Mouse (Mus musculus): ENCODE measurements around the gene Entpd5.
"Not testable (repeated sequence)": the region's sequence is repeated elsewhere in the genome, so short reads cannot be mapped to it uniquely, and the experiment has no call there.

Gene Entpd5

DNA sequence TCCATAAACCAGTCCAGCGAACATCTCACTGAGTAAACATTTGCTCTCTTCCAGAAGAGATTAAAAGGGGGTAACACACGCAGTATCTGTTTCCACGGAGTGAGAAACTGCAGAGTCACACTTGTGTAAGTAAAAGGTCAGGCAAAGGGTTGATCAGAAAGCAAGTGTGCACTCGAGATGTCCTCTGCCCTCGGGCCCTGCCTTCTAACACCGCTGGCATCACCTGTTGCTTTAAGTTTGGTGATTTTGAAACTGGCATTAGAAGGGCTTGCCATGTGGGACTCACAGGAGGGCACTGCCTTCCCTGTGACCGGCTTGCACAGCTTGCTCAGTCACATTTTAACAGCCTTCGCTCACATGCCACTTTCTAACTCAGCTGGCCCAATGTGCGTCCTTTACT, 9.2 kb downstream of the Entpd5 start:
- no peak for DNase-seq (ENCODE audit: low read depth in 2 of 2, low spot score in 2 of 2)

DNA sequence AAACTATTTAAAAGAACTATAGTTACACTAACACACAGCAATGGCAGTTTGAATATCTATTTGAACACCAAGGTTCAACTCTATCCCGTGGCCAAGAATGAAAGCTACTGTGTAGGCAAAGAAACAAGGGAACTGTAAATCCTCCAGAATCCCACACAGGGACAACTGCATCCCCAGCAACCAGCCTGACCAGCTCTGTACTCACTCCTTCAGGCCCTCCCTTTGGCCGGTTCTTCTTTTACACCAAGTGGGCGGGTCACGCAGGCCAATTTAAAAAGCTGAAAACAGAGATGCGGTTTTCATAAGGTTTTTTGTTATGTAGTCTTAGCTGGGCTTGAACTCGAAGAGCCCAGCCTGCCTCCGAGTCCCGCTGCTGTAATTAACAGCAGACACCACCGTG, 9.7 kb downstream of the Entpd5 start:
- DNase-seq (ENCODE audit: low read depth in 2 of 2, low spot score in 2 of 2) = no peak

DNA sequence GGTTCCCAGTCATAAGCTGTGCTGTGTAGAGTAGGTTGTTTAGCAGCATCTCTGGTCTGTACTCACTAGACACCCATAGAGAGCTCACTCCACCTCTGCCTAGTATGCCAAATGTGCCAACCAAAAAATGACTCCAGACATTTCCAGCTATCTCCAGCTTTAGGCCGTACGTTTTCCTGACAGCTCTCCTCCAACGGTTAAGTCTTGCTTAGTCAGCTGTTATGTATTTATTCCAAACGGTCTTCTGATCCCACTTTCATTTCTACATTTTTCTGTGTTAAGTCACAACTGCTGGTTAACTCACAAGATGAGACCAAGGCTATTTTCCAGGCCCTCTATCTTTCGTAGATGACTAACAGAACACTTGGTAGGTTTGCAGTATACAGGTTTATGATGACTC, 10.2 kb downstream of the Entpd5 start:
- no peak for DNase-seq (ENCODE audit: low read depth in 2 of 2, low spot score in 2 of 2)

DNA sequence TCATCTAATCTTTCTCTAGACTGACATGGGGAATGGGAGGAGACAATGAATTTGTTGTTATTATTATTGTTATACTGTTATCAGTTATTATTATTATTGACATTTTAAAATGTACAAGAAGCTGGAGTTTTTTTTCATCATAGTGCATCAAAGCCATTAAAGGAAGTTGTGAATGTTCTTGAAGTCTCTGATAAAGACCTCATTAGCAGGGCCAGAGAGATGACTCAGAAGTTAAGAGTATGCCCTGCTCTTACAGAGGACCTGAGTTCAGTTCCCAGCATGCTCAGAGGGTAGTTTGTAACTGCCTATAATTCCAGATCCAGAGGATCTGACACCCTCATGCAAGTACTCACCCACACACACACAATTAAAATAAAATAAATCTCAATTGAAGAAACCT, 11.1 kb downstream of the Entpd5 start:
- no peak for DNase-seq (ENCODE audit: low read depth in 2 of 2, low spot score in 2 of 2)

DNA sequence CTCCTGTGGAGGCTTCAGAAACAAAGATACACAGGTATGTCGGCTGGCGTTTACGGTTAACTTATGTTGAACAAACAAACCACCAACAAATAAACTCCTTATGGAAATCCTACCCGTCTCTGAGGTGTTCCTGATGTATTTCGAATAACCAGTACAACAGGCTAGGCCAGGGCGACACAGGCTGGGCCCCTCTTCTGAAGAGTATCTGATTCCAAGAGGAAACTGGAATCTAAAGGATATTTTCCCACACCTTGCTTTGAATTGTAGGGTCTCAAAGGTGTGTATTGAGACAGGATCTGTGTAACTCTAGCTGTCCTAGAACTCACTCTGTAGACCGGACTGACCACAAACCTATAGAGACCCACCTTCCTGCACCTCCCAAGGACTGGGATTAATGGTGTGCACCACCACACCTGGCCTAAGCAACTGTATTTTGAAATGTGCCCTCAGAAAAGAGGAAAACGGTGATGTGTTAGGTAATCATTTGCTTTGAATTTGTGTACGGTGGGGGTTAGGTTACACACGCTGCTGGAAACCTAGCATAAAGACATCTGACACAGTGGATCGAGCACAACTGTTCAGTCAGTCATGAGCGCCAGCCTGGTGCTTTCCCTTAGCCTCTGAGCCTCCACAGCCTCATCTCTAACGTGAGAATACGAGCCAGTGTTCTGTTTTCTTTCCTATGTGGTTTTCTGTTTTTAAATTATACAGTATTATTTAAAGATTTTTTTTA, 11.7 kb downstream of the Entpd5 start:
- DNase-seq (ENCODE audit: low read depth in 2 of 2, low spot score in 2 of 2) = no peak

DNA sequence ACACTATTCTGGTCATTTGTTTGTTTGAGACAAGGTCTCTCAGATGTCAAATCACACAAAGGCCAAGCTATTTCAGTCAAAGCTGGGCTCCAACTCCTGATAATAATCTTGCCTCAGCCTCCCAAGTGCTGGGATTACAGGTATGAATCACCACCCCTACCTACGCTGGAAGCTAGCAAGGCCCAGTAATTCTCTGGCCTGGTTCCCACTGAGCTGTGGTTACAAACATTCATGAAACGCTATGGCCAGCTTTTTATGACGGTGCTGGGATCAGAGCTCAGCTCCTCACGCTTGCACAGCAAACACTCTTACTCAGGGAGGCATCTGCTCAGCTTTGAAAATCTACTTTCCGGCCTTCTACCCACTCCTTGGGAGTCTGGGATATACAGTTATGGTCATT, 15.0 kb downstream of the Entpd5 start:
- no peak for DNase-seq (ENCODE audit: low read depth in 2 of 2, low spot score in 2 of 2)

DNA sequence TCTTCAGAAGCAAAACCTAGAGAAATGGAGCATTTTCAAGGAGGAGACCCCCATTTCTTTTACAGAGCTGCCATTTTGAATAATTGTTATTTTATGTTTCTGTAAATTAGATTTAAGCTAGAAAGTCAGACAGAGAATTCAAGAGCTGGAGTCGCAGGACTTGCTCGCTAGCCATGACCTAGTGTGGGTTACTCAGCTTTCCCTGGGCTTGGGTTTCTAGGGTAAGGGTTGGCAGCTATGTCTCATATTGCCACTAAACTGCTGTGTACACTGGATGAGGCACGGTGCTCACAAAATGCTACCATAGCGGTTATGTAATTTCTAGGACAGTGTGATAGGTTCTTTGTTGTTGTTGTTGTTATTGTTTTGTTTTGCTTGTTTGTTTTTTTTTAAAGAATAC, 16.1 kb downstream of the Entpd5 start:
- DNase-seq (ENCODE audit: low read depth in 2 of 2, low spot score in 2 of 2) = no peak

DNA sequence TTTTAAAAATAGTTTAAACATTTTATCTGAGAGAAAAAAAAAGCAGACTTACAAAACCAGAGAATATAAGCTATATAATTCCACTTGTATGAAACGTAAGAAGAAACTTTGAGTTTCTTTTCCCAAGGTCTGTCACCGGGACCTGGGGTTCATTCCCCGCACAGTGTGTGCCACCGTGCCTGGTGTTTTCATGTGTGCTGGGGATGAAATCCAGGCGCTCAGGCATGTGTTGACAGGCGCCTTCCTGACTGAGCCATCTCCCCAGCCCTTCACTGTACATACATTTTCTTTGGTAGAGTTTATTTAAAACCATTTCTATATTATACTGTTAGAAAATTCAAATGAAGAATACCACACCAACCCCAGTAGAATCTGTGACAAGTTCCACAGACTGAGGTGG, 18.5 kb downstream of the Entpd5 start:
- DNase-seq (ENCODE audit: low read depth in 2 of 2, low spot score in 2 of 2) = no peak

DNA sequence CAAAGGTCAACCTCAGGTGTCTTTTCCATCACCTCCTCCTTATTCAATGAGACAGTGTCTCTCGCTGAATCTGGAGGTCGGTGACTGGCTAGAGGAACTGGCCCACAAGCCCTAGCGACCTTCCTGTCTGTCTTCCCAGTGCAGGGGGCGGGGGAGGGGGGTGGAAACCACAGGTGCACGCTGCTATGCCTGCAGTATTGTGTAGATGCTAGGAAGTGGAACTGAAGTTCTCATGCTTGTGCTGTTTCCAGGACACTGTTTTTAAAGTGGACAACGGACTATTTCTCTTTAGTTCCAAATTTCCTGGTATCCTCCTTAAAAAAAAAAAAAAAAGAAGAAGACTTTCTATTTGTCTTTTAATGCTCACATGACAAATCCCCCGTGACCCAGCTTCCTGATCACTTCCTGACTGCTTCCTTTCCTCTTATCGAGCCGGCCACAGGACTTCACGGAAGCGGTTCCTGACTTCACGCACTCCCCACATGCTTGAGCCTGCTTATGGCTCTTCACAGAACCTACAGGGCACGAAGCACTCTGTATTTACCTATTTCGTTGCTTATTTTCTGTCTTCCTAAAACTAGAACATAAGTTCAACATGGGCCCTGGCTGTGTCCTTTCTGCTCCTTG, 19.9 kb downstream of the Entpd5 start:
- DNase-seq (ENCODE audit: low read depth in 2 of 2, low spot score in 2 of 2) = no peak

DNA sequence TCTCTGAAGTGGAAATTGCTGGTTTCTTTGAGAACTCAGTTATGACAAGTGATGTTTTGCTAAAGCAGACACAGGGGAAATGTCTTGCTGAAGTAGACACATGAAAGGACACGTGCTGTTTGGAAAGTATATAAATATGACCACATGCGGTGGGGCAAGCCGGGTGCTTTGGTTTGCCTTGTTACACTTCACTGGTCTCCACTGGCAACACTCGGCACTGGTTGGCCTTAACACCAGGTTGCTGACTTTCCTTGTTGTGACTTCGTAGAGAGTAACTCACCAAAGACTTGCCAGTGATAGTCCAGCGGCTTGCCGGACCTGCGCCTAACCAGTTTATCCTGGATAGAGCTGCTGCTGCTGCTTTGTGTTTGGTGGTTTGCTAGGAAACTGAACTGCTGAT, 20.7 kb downstream of the Entpd5 start:
- no peak for DNase-seq (ENCODE audit: low read depth in 2 of 2, low spot score in 2 of 2)

DNA sequence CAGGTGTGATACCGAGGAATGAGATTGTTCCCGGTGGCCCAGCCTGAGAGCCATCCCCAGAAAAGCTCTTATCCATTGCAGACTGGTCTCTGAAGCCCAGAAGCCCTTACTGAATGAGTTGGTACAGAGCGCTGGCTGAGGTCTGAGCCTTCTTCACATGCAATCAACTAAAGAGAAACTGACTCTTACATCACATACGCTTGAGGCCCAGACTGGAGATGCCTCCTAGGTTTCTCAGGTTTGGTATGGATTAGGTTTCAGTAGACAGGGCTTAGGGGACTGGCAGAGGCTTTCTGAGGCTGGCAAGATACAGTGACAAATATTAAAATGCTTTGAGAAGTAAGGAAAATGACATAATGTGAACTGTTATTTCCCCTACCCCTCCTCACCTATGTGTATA, 23.4 kb downstream of the Entpd5 start:
- DNase-seq (ENCODE audit: low read depth in 2 of 2, low spot score in 2 of 2) = no peak

DNA sequence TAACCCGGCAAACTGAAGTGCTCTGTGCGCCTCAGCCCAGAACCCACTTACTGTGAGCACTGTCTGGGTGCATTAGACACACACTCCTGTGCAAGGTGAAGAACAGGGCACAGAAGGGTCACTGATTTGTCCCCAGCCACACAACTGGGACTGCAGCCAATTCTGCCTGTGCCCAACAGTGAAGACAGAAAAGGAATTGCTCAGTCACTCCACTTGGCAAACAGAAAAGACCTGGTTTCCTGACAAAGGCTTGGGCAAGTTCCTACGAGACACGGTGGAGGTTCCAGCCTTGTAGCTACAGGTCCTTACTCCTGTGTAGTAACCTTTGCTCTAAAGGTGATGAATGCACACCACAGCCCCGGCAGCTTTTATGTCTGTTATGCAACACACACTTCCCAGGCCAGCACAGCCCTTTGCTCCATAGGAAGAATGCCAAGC, 24.2 kb downstream of the Entpd5 start:
- DNase-seq (ENCODE audit: low read depth in 2 of 2, low spot score in 2 of 2) = no peak

DNA sequence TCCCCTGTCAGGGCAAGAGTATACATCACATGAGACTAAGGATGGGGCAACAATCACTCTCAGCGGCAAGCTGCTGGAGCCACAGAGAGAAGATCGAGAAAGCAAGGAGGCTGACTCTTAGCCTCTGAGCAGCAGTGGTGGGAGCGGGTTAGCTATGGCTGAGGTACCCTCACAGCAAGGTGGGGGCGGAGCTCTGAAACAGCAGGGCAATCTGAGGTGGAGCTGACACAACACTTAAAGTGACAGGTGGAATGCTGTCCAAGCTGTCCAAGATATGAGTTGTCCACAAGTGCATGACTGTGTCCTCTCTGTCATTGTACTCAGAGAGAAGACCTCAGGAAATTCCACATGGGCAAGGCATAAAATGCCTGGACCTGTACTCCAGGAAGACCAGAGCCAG, 26.5 kb downstream of the Entpd5 start:
- no peak for DNase-seq (ENCODE audit: low read depth in 2 of 2, low spot score in 2 of 2)

DNA sequence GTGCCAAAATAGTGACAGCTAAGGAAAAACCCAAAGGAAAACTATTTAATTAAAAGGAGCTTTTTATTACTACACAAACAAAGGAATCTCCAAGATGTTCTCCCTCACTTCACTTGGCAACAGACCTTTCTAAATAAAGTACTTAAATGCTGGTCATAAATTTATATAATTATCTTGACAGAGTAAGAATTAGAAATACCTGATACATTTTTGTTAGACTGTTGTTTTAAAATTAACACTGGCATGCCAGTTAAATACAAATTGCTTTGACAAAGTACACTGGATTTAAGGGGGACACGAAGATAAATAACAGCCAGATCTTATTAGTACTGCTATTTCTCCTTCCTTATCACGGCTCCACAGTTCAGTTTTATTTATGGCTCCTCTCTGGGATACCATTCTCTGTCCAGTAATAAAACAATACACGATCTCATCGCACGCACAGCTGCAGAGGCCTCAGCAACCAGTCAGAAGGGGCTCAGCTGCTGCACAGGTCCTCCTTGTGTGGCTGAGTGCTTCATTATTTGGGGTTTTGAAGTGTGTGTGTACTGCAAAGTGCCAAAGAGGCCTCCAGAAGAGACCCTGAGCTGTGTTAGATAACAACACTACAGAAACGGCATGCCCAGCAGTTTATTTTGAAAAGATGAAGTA, 34.9 kb downstream of the Entpd5 start:
- DNase-seq (ENCODE audit: low read depth in 2 of 2, low spot score in 2 of 2) = no peak

DNA sequence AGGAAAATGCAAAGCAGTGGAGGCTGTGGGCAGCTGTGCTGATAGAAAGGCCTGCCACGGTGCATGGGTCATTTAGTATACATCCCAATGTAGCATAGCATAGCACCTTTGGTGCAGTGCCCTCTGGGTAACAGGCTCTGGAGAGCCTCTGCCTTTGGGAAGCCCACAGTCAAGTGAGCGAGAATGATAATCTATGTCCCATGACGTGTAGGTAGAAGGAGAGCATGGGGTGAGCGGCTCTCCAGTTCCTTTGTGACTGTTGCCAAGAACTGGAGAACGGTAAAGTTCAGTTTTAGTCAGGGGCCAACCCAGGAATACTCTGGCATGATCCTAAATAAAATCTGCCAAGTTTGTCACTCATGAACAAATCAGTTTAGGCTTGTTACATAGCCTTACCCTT, 37.2 kb downstream of the Entpd5 start:
- no peak for DNase-seq (ENCODE audit: low read depth in 2 of 2, low spot score in 2 of 2)

DNA sequence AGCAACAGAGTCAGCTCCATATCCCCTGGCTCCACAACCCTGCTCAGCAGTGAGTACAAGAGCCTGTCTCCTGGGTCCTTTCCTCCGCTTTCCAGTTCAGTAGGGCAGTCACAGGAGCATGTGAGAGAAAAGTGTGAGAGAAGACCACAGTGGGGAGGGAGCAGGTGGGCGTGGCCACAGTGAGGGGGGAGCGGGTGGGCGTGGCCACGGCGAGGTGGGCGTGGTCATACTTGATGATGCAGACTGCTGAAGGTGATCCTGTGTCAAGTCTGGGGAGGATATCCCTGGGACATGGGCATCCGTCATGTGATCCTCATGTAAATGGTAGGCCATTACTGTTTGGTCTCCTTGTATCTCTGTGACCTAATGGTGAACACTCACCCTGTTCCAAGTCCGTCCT, 41.9 kb downstream of the Entpd5 start:
- DNase-seq (ENCODE audit: low read depth in 2 of 2, low spot score in 2 of 2) = no peak

DNA sequence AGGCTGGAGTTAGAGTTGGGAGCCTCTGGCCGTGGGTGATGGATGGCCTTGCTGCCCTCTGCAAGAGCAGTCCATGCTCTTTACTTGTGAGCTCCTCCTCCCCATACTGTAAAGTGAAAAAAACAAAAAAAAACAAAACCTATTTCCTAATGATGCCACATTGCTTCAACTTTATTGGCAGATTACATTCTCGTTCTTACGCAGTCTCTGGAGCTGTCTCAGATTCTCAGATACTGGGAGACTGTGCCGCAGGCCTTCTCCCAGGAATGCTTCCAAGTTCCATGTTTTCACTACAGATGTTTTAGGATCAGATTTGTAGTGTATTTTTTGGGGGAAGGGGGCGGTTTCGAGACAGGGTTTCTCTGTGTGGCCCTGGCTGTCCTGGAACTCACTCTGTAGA, 43.7 kb downstream of the Entpd5 start:
- DNase-seq (ENCODE audit: low read depth in 2 of 2, low spot score in 2 of 2) = no peak

DNA sequence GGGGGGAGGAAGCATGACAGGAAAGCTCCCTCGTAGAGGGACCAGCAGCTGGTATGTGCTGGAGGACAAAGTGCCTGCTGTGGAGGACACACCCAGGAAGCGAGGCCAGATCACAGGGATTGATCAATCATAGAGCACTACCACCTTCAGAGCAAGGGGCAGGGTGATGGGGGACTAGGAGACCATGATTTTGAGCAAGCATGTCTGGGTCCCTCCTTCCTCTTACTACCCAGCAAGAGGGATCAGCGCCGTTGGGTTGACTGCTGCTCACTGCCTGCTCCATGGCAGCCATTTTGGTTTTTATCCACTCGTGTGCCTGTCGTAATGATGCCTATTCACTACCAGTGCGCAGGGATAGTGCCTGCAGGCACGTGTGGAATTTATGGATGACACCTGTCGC, 44.5 kb downstream of the Entpd5 start:
- DNase-seq (ENCODE audit: low read depth in 2 of 2, low spot score in 2 of 2) = no peak

DNA sequence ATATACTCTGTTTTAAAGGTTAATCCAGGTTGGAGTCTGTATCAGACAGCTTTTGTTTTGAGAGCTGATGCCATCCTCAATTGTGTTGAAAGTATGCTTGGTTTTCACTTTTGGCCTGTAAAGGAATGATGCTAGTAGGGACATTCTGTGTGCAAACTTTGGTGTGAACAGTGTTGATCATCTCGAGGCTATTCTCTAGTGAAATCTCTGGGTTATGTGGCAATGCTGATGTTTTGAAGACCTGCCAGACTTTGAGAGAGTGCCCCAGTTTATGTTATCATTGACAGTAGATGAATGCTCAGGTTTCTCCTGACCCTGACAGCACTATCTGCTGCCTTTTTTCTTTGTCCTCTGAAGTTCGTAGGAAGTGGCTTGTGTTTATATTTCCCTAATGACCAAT, 46.0 kb downstream of the Entpd5 start:
- DNase-seq (ENCODE audit: low read depth in 2 of 2, low spot score in 2 of 2) = no peak

DNA sequence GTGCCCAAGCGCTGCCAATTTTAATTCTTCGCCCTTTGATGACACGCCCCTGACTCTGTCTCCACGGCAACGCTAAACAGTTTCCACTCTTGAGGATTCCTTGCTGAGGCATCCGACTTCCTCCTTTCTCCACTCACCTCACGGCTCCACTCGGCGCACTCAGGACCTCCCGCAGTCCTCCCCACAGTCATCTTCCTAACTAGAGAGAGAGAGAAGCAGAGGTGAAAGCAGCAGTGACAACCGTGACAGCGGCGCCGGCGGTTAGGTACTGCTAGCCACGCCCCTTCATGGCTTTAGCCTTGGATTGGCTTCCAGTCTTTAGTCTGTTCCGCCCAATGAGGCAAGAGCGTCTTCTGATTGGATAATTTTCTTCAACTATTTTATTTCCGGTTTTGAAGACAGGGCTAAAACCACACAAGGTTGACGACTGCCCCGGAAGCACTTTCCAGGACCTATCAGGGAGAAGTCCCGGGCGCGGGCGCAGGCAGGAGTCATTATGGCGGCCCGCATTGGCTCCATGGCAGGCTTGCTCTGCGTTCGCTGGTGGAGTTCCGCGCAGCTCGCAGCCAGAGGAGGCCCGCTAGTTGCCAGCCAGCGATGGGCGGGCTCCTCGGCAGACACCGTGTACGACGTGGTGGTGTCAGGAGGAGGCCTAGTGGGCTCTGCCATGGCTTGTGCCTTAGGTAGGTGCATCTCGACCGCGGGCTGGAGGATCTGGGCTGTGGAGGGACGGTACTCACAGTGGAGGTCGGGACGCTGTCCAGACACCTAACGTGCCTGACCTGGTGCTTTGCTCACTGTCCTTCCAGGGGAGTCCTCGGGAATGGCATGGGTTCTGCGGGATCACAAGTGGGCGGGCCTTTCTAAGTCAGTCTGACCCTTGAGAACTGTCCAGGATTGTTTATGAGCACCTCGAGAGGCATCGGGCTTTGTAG, 47.0 kb downstream of the Entpd5 start, which contains the start of the genes Coq6 and Fam161b:
TSS of gene Coq6 (plus strand) at position 103 of the 935 bp plus-strand sequence.
TSS of gene Fam161b (minus strand) at position 279 of the 935 bp plus-strand sequence.
- peak; percentile 91 to 93 for DNase-seq (ENCODE audit: low read depth in 2 of 2, low spot score in 2 of 2)

DNA sequence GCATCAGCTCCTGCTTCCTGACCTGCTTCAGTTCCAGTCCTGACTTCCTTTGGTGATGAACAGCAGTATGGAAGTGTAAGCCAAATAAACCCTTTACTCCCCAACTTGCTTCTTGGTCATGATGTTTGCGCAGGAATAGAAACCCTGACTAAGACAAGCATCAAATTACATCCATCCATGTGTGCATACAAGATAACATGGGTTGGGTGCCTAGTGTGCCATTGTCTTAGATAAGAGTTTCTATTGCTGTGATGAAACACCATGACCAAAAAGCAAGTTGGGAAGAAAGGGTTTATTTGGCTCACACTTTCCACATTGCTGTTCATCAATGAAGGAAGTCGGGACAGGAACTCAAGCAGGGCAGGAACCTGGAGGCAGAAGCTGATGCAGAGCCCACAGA, 50.1 kb downstream of the Entpd5 start:
- not testable (repeated sequence) for DNase-seq (ENCODE audit: low read depth in 2 of 2, low spot score in 2 of 2)

Measured in CD8-positive naive resting alpha-beta T cell, adult 2 months (primary cell).